Mouse (Mus musculus) adrenal gland, adult 18-20 months (tissue): ENCODE results near the gene Ctsa. TPM values are rescaled to one million over a fixed set of nuclear protein-coding genes. Genes with fewer than 3 reads are reported as not detected.
"Not testable (repeated sequence)": the region's sequence is repeated elsewhere in the genome, so short reads cannot be mapped to it uniquely, and the experiment has no call there.

Experiments
- DNase-seq, 2 experiments: peaks; one replicate each; pipeline ENCODE4 v3.0.0; 2021 to 2022; ENCODE audit warnings: low spot score in 2 of 2
- long read RNA-seq, 2 experiments: library from polyadenylated mRNA; stranded (forward); transcript quantifications; one replicate each; pipeline ENCODE4 v2.0.0; 2021
- total RNA-seq, 2 experiments: library from RNA; stranded (reverse); gene quantifications; 1 replicate in 1 of 2; 2 replicates in 1 of 2; pipeline ENCODE4 v1.2.3; 2021

Gene Ctsa
- total RNA-seq = 100 to 1,000 TPM; 103 to 106 TPM
- long read RNA-seq, experiment 1, transcript Ctsa-202 (15 exons, 2,534 nt) = major isoform, 7 of 118 reads
- long read RNA-seq, experiment 1, partial matches to known transcripts = 104 of 118 reads
- long read RNA-seq, experiment 1, other reads (novel, unspliced or antisense) = 7 of 118 reads
- long read RNA-seq, experiment 2, transcript Ctsa-202 (15 exons, 2,534 nt) = major isoform, 9 of 140 reads
- long read RNA-seq, experiment 2, partial matches to known transcripts = 122 of 140 reads
- long read RNA-seq, experiment 2, other reads (novel, unspliced or antisense) = 7 of 140 reads

- peak; percentile 70 to 75 for DNase-seq
Measured at GRCm38 (mm10) chr2:164832748-164833301, at the start of gene Ctsa. TSS of gene Ctsa (plus strand) at chr2:164832873.

- DNase-seq = no peak
Measured at GRCm38 (mm10) chr2:164783926-164784581, 48.6 kb upstream of the Ctsa start.

GRCm38 (mm10) chr2:164784869-164785420 lies 47.7 kb upstream of the Ctsa start:
- DNase-seq = no peak

GRCm38 (mm10) chr2:164785481-164786387 lies 46.9 kb upstream of the Ctsa start, which contains the start of gene Snx21:
TSS of gene Snx21 (plus strand) at chr2:164785823.
- DNase-seq = peak; percentile 87 to 93

- DNase-seq = no peak
Measured at GRCm38 (mm10) chr2:164786388-164786885, 46.2 kb upstream of the Ctsa start.

- DNase-seq = no peak
Measured at GRCm38 (mm10) chr2:164787032-164787431, 45.6 kb upstream of the Ctsa start.

- no peak for DNase-seq
Measured at GRCm38 (mm10) chr2:164787779-164788178, 44.9 kb upstream of the Ctsa start.

GRCm38 (mm10) chr2:164788411-164788810 lies 44.3 kb upstream of the Ctsa start:
- DNase-seq = no peak

GRCm38 (mm10) chr2:164790451-164790850 lies 42.2 kb upstream of the Ctsa start:
- no peak for DNase-seq

GRCm38 (mm10) chr2:164791841-164792261 lies 40.8 kb upstream of the Ctsa start:
- DNase-seq = no peak

- peak in 1 of 2 experiments; percentile 27 for DNase-seq
Measured at GRCm38 (mm10) chr2:164792400-164793190, 40.1 kb upstream of the Ctsa start.

GRCm38 (mm10) chr2:164793236-164793635 lies 39.4 kb upstream of the Ctsa start:
- DNase-seq = peak in 1 of 2 experiments; percentile 59

GRCm38 (mm10) chr2:164793772-164794171 lies 38.9 kb upstream of the Ctsa start:
- no peak for DNase-seq

- DNase-seq = peak; percentile 72 to 82
Measured at GRCm38 (mm10) chr2:164794293-164794692, 38.4 kb upstream of the Ctsa start.

GRCm38 (mm10) chr2:164795868-164796267 lies 36.8 kb upstream of the Ctsa start:
- DNase-seq = no peak

GRCm38 (mm10) chr2:164798554-164798953 lies 34.1 kb upstream of the Ctsa start:
- not testable (repeated sequence) for DNase-seq

- no peak for DNase-seq
Measured at GRCm38 (mm10) chr2:164800252-164801004, 32.2 kb upstream of the Ctsa start.

GRCm38 (mm10) chr2:164803201-164803920 lies 29.3 kb upstream of the Ctsa start:
- DNase-seq = no peak
